Comparison of ENCODE assay signal across 16 mouse cellular contexts in genomic region chr8:45755482-45755881, GRCm38 (mm10).
DNase-seq lines count a peak whose midpoint lies in the region; ATAC-seq lines count a peak whose summit lies in the region.
"Had no signal": no experiment of that assay in that cellular context is flagged by ENCODE, and none has a peak within 500 bp of the region (broad histone marks: within the 10 kb centered on the region; RNA-seq: fewer than 3 reads in every experiment).

No protein-coding gene starts in this region.

- H3K4me3 ChIP-seq in kidney, embryonic 16.5 days (ENCODE audit: low read length): no peak overlapping the region
- H3K4me3 ChIP-seq in forebrain, embryonic 12.5 days (replicated peaks): no peak overlapping the region
- H3K4me3 ChIP-seq: liver, embryonic 12.5 days; lung, embryonic 15.5 days had no signal

- H3K36me3 ChIP-seq in kidney, embryonic 16.5 days (ENCODE audit: insufficient read depth, low read length): no peaks in the 10 kb centered on the region
- H3K36me3 ChIP-seq in forebrain, embryonic 12.5 days (replicated peaks): peaks cover 10% of the 10 kb centered on the region
- H3K36me3 ChIP-seq: liver, embryonic 12.5 days; lung, embryonic 15.5 days had no signal

- WGBS in kidney, embryonic 16.5 days: 35% methylated on average over 9 of the region's 9 CpGs
- 81% methylated on average over 9 of the region's 9 CpGs for whole genome bisulfite sequencing in forebrain, embryonic 12.5 days

- no peak overlapping the region for H3K27ac ChIP-seq in kidney, embryonic 16.5 days (ENCODE audit: low read length)
- peak overlapping the region; percentile 65 for H3K27ac ChIP-seq in forebrain, embryonic 12.5 days
- H3K27ac ChIP-seq: liver, embryonic 12.5 days; lung, embryonic 15.5 days had no signal

- DNase-seq in gastrocnemius, adult 18-20 months (ENCODE audit: low spot score): peak; percentile 42
- no peak for DNase-seq in gastrocnemius, postnatal 14 days
- no peak for DNase-seq in kidney, postnatal 4 days
- peak; percentile 8 for DNase-seq in mesoderm, embryonic 11.5 days (ENCODE audit: low read depth, low spot score)
- no peak for DNase-seq in adrenal gland, adult (ENCODE audit: inconsistent age in 2 of 2, low spot score in 1 of 2)
- DNase-seq: adrenal gland, adult 2 months; cerebellum, adult 11-12 months; kidney, postnatal 25 days; layer of hippocampus, postnatal 36 days; left cerebral cortex, postnatal 4 days; thymus, postnatal 14 days had no signal

- H3K9me3 ChIP-seq in kidney, embryonic 16.5 days (ENCODE audit: low read length): no peaks in the 10 kb centered on the region
- H3K9me3 ChIP-seq in forebrain, embryonic 12.5 days: no peaks in the 10 kb centered on the region
- H3K9me3 ChIP-seq: liver, embryonic 12.5 days; lung, embryonic 15.5 days had no signal

- no peak overlapping the region for H3K9ac ChIP-seq in kidney, embryonic 16.5 days (replicated peaks; ENCODE audit: low read length)
- no peak overlapping the region for H3K9ac ChIP-seq in forebrain, embryonic 12.5 days
- H3K9ac ChIP-seq: liver, embryonic 12.5 days; lung, embryonic 15.5 days had no signal

- intact Hi-C loops in gastrocnemius, postnatal 14 days (cut with DNase I; ENCODE audit: low total_unique reads): no loop called here

- H3K27me3 ChIP-seq in kidney, embryonic 16.5 days (ENCODE audit: insufficient read depth, low read length): no peaks in the 10 kb centered on the region
- H3K27me3 ChIP-seq in forebrain, embryonic 12.5 days: no peaks in the 10 kb centered on the region
- H3K27me3 ChIP-seq: liver, embryonic 12.5 days; lung, embryonic 15.5 days had no signal

- peak overlapping the region; percentile 20; the same call in 1 of the 2 replicates for H3K4me2 ChIP-seq in kidney, embryonic 16.5 days (replicated peaks; ENCODE audit: low read depth, low read length)
- H3K4me2 ChIP-seq in forebrain, embryonic 12.5 days: no peak overlapping the region
- H3K4me2 ChIP-seq: liver, embryonic 12.5 days; lung, embryonic 15.5 days had no signal

- ATAC-seq in kidney, embryonic 16.5 days (ENCODE audit: low FRiP score, low TSS enrichment): peak; percentile 59
- peak; percentile 71 for ATAC-seq in forebrain, embryonic 12.5 days (ENCODE audit: low FRiP score)
- ATAC-seq: inflammation-experienced regulatory T-cells, adult 6 months; liver, embryonic 12.5 days had no signal

- H3K4me1 ChIP-seq in kidney, embryonic 16.5 days (ENCODE audit: insufficient read depth, low read length): peaks cover 4% of the 10 kb centered on the region; the same call in 1 of the 2 replicates
- 0 out of 2 replicates have a peak, but pooled peaks cover 2% of the 10 kb centered on the region for H3K4me1 ChIP-seq in forebrain, embryonic 12.5 days
- H3K4me1 ChIP-seq: liver, embryonic 12.5 days; lung, embryonic 15.5 days had no signal

Comparison
In these comparisons a context has a peak if more than half of its experiments do, and no peak if none do; other contexts are left out.
1. DNase-seq: peak in gastrocnemius, adult 18-20 months (single experiment) and mesoderm, embryonic 11.5 days (single experiment); none in gastrocnemius, postnatal 14 days (single experiment), kidney, postnatal 4 days (0 of 2) and adrenal gland, adult (0 of 2).